Mouse (Mus musculus) right cerebral cortex, postnatal 4 days (tissue): Measurements from ENCODE around the gene Gm17359.
"Not testable (repeated sequence)": the region's sequence is repeated elsewhere in the genome, so short reads cannot be mapped to it uniquely, and the experiment has no call there.

Experiments
- DNase-seq: peaks from one replicate; pipeline ENCODE4 v3.0.0-alpha.2; 2022

Gene Gm17359

GRCm38 (mm10) chr3:79416944-79417680 lies 80.7 kb downstream of the Gm17359 start:
- DNase-seq: no peak

DNA sequence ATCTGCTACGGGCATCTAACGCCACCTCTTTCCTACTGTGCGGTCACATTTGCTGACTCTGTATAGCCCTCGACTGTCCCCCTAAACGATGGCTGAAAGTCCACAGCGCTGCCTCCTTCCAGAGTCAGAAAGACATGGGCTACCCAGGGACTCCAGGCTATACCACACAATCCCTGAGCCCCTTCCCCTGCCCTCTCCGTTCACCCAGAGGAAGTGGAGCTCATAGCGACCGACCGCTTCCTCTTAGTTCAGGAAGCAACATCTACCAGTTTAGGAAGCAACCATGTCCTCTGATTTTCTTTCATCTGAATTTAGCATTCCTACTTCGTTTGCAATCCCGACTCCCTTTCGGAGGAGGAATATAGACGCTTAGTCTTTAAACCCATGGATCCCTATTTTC lies 82.5 kb downstream of the Gm17359 start:
- DNase-seq: no peak

DNA sequence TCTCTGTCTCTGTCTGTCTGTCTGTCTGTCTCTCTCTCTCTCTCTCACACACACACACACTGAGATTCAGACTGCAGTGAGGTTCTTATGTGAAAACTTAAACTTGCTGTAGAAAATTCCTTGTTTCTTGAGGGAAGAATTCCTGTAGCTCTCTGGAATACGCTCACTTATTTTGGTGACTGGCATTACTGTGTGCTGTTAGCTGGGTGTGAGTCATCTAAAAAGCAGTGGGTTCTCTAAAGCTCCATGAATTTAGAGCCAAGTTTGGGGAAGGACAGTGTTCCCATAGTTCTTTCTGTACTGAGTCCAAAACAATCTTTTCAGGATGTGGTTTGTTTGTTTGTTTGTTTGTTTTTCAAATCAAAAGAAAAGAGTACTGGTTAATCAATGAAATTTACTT lies 89.0 kb downstream of the Gm17359 start:
- no peak for DNase-seq

DNA sequence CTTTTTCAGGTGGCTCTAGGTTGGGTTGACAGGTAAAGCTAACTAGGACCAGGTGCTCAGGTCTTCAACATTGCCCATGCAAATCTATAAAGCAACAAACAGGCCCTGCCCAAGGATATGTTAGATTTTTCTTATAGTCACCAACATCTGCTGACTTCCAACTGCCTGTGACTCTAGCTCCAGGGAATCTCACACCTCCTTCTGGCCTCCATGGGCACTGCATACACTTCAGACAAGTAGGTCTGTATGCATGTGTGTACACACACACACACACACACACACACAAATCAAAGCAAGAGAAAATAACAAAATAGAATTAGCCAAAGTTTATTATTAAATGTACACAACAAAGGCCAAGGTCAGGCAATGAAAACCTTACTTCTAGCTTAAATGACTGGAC lies 97.1 kb downstream of the Gm17359 start:
- DNase-seq: no peak

- no peak for DNase-seq
Observed at GRCm38 (mm10) chr3:79434436-79434835, 98.0 kb downstream of the Gm17359 start.

GRCm38 (mm10) chr3:79434985-79435384 lies 98.5 kb downstream of the Gm17359 start:
- DNase-seq: no peak

DNA sequence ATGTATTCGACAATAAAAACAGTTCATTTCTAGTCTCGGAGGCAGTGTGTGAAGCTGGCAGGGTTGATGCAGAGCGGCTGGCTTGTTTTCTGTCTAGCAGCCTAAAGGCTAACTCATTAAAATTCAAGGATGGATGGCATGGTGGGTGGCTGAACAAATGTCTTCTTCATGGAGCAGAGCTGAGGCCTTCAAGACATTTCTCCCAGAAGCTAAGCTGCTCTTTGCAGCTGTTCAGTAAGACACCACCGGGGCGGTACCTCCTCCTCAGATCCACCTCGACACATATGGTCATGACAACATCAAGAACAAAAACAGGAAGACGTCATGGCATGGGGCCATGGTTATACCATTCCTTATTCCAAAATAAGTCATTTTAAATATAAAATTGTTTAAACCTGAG lies 99.7 kb downstream of the Gm17359 start:
- no peak for DNase-seq

- no peak for DNase-seq
Observed at GRCm38 (mm10) chr3:79438276-79438675, 101.8 kb downstream of the Gm17359 start.

DNA sequence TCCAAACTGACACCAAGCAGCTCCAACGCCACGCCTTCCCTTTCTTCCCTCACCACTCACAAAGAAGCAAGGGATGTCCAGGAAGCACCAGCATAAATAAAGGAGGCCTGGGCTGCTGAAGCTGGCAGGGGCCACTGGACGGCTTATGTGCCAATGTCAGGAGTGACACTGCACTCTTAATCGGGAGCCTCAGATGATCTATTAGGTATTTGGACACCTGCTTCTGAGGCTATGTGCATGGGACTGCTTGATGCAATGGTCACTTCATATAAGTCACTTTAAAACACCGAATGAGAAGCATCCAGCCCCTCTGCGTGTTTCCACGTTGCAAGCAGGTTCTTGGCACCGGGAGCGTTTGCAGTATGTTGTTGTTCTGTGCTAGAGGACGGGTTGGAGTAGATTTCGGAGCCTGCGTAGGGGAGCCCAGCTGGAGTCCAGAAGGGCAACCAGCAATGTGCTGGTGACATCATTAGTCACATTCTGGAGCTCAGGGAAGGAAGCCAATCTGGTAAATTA lies 104.6 kb downstream of the Gm17359 start:
- DNase-seq: peak; percentile 23

DNA sequence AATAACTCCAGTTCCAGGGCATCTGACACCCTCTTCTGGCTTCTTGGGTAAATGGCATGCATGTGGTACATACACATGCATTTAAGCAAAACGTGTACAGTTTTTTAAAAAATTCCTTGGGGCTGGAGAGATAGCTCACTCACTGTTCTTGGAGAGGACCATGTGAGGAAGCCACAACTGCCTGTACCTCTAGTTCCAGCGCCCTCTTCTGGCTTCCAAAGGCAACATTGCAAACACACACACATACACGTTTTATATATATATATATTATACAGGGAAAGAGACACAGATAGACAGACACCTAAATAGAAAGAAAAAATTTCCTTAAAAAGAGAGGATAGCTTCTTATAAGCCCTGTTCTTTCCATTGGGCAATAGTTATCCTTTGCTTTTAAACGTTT lies 107.4 kb downstream of the Gm17359 start:
- no peak for DNase-seq

GRCm38 (mm10) chr3:79445041-79445440 lies 108.6 kb downstream of the Gm17359 start:
- no peak for DNase-seq

- DNase-seq: no peak
Observed at GRCm38 (mm10) chr3:79446124-79446523, 109.7 kb downstream of the Gm17359 start.

GRCm38 (mm10) chr3:79446648-79447047 lies 110.2 kb downstream of the Gm17359 start:
- DNase-seq: not testable (repeated sequence)

DNA sequence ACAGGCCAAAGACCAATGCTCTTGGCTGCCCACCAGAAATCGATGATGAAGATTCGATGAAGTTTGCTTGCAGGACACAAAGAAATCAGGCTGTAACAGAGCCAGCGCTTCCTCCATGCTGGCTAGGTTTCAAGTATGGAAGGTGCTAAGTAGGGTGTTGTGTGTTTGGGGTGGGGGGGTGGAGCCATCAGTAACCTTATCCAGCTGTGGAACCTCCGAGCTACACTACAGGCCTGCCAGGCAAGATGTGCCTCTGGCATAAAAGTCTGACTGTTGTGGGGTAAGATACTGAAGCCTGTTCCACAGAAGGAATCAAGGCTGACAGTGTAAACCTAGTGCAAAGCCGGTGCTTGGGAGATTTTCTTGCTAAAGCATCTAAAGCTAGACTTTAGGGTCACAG lies 112.0 kb downstream of the Gm17359 start:
- no peak for DNase-seq

- DNase-seq: no peak
Observed at GRCm38 (mm10) chr3:79449361-79449760, 112.9 kb downstream of the Gm17359 start.

DNA sequence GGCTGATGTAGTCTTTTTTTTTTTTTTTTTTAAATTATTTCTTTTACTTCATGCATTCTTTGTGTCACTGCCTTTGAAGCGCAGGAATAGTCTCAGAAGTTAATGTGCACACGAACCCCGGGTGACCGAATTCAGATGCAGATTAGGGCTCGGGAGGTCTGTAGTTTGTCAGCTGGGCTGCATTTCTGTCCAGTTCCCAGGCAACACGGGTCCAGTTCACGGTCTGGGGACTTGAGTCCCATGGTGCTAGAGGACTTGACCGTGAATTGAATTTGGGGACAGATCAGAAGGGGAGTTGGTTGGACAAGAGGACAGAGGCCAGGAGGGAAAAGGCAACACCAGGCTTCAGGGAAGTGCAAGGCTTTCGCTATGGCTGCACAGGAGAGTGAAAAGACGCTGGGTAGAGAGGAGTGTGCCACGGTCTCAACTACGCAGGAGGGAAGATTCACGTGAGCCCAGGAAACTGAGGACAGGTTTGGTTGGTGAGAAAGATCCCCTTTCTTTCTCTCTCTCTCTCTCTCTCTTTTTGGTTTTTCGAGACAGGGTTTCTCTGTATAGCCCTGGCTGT lies 116.3 kb downstream of the Gm17359 start:
- no peak for DNase-seq

GRCm38 (mm10) chr3:79455761-79456160 lies 119.3 kb downstream of the Gm17359 start:
- no peak for DNase-seq

- DNase-seq: no peak
Observed at GRCm38 (mm10) chr3:79458651-79459275, 122.3 kb downstream of the Gm17359 start.

- no peak for DNase-seq
Observed at GRCm38 (mm10) chr3:79469440-79469839, 133.0 kb downstream of the Gm17359 start.

GRCm38 (mm10) chr3:79472362-79472761 lies 135.9 kb downstream of the Gm17359 start:
- DNase-seq: no peak

DNA sequence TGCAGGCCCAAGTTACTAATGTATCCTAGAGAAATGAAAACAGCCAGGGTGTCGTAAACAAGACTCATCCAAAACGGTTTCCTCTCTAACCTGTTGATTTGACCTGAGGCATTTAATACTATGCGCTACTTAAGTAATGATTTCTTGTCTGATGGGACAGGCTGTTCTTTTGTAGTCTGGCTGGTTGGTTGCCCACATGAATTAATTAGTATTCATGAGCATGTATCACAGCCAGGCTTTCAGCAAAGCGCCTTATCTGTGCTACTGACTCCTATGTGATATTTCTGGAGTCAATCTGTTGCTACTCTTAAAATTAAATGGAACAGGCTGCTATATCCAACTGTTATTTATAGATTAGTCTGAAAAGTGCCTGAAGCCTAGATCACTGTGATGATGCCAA lies 138.4 kb downstream of the Gm17359 start:
- DNase-seq: no peak

- no peak for DNase-seq
Observed at GRCm38 (mm10) chr3:79475980-79476379, 139.5 kb downstream of the Gm17359 start.

GRCm38 (mm10) chr3:79478400-79478799 lies 141.9 kb downstream of the Gm17359 start:
- DNase-seq: no peak

- DNase-seq: no peak
Observed at GRCm38 (mm10) chr3:79478880-79479279, 142.4 kb downstream of the Gm17359 start.
